Mouse (Mus musculus): ENCODE measurements at regions not wholly inside any gene's neighbourhood (a gene's known extent, or its start where the extent isn't known, plus 50 kb on each side); places are given as distances from the start of the nearest gene placed in this dataset.

GRCm38 (mm10) chr7:83088125-83088524 is 221.0 kb downstream of the Mex3b start:
- DNase-seq (ENCODE audit: extremely low spot score, low spot score), result no peak
- peak overlapping the region; percentile 82 for H3K27ac ChIP-seq

GRCm38 (mm10) chr7:83089330-83089982 is 222.3 kb downstream of the Mex3b start:
- Histone ChIP-seq H3K9me3 (no peaks in the 10 kb centered on the region), H3K36me3 (replicated peaks) (no peaks in the 10 kb centered on the region), H3K4me1 (peaks cover 36% of the 10 kb centered on the region), H3K4me3 (no peak overlapping the region; the same call in 1 of the 2 replicates), H3K27me3 (ENCODE audit: poor library complexity, severe bottlenecking) (peaks cover 3% of the 10 kb centered on the region), H3K27ac (peak overlapping the region; percentile 82)
- DNase-seq (ENCODE audit: extremely low spot score, low spot score), result peak; percentile 39
- 29% methylated on average over 8 of the region's 8 CpGs for WGBS

More at GRCm38 (mm10) chr7:83088125-83088524, 221.0 kb downstream of the Mex3b start:
- H3K9me3 ChIP-seq, result no peaks in the 10 kb centered on the region
- 31% methylated on average over 4 of the region's 4 CpGs for WGBS
- H3K36me3 ChIP-seq (replicated peaks), result no peaks in the 10 kb centered on the region
- H3K4me1 ChIP-seq, result peaks cover 30% of the 10 kb centered on the region
- H3K27me3 ChIP-seq (ENCODE audit: poor library complexity, severe bottlenecking), result peaks cover 3% of the 10 kb centered on the region
- H3K4me3 ChIP-seq, result no peak overlapping the region

- WGBS, result 60% methylated on average over 8 of the region's 8 CpGs
- DNase-seq (ENCODE audit: extremely low spot score, low spot score), result no peak
- no peaks in the 10 kb centered on the region for H3K27me3 ChIP-seq (ENCODE audit: poor library complexity, severe bottlenecking)
- no peak overlapping the region for H3K4me3 ChIP-seq
- peaks cover 21% of the 10 kb centered on the region for H3K4me1 ChIP-seq
- no peak overlapping the region for H3K27ac ChIP-seq
- no peaks in the 10 kb centered on the region for H3K9me3 ChIP-seq
- no peaks in the 10 kb centered on the region for H3K36me3 ChIP-seq (replicated peaks)
Measured at GRCm38 (mm10) chr7:83093923-83094355, 226.8 kb downstream of the Mex3b start.

- no peak overlapping the region for H3K4me3 ChIP-seq
- peaks cover 11% of the 10 kb centered on the region for H3K4me1 ChIP-seq
- no peak for DNase-seq (ENCODE audit: extremely low spot score, low spot score)
- no peaks in the 10 kb centered on the region for H3K9me3 ChIP-seq
- H3K27me3 ChIP-seq (ENCODE audit: poor library complexity, severe bottlenecking), result no peaks in the 10 kb centered on the region
- 83% methylated on average over 3 of the region's 3 CpGs for WGBS
- H3K36me3 ChIP-seq (replicated peaks), result no peaks in the 10 kb centered on the region
- no peak overlapping the region for H3K27ac ChIP-seq
Measured at GRCm38 (mm10) chr7:83094899-83095298, 227.8 kb downstream of the Mex3b start.

- Histone ChIP-seq H3K27ac (no peak overlapping the region), H3K4me1 (peaks cover 9% of the 10 kb centered on the region), H3K4me3 (no peak overlapping the region), H3K36me3 (replicated peaks) (no peaks in the 10 kb centered on the region), H3K27me3 (ENCODE audit: poor library complexity, severe bottlenecking) (no peaks in the 10 kb centered on the region), H3K9me3 (no peaks in the 10 kb centered on the region)
- 84% methylated on average over 3 of the region's 3 CpGs for WGBS
- DNase-seq (ENCODE audit: extremely low spot score, low spot score), result no peak
Measured at GRCm38 (mm10) chr7:83095593-83095992, 228.5 kb downstream of the Mex3b start.

- 84% methylated on average over 1 of the region's 1 CpGs for WGBS
- Histone ChIP-seq H3K36me3 (replicated peaks) (no peaks in the 10 kb centered on the region), H3K4me1 (no peaks in the 10 kb centered on the region), H3K27ac (no peak overlapping the region), H3K4me3 (no peak overlapping the region), H3K9me3 (no peaks in the 10 kb centered on the region), H3K27me3 (ENCODE audit: poor library complexity, severe bottlenecking) (no peaks in the 10 kb centered on the region)
- DNase-seq (ENCODE audit: extremely low spot score, low spot score), result no peak
Measured at GRCm38 (mm10) chr7:83104426-83104825, 237.3 kb downstream of the Mex3b start.

- no peaks in the 10 kb centered on the region for H3K9me3 ChIP-seq
- no peaks in the 10 kb centered on the region for H3K27me3 ChIP-seq (ENCODE audit: poor library complexity, severe bottlenecking)
- DNase-seq (ENCODE audit: extremely low spot score, low spot score), result no peak
- no peak overlapping the region for H3K27ac ChIP-seq
- no peaks in the 10 kb centered on the region for H3K36me3 ChIP-seq (replicated peaks)
- H3K4me1 ChIP-seq, result no peaks in the 10 kb centered on the region
- no peak overlapping the region for H3K4me3 ChIP-seq
Measured at GRCm38 (mm10) chr7:83105672-83106071, 238.5 kb downstream of the Mex3b start.

- H3K27ac ChIP-seq, result no peak overlapping the region
- no peak for DNase-seq (ENCODE audit: extremely low spot score, low spot score)
- WGBS, result 86% methylated on average over 6 of the region's 6 CpGs
Measured at GRCm38 (mm10) chr7:83111217-83111823, 244.2 kb downstream of the Mex3b start.

GRCm38 (mm10) chr7:83116487-83116886 is 249.4 kb downstream of the Mex3b start:
- Histone ChIP-seq H3K9me3 (no peaks in the 10 kb centered on the region), H3K27ac (no peak overlapping the region), H3K36me3 (replicated peaks) (no peaks in the 10 kb centered on the region), H3K27me3 (ENCODE audit: poor library complexity, severe bottlenecking) (no peaks in the 10 kb centered on the region), H3K4me3 (no peak overlapping the region), H3K4me1 (no peaks in the 10 kb centered on the region)
- 94% methylated on average over 1 of the region's 1 CpGs for WGBS
- DNase-seq (ENCODE audit: extremely low spot score, low spot score), result no peak

More at GRCm38 (mm10) chr7:83111217-83111823, 244.2 kb downstream of the Mex3b start:
- no peaks in the 10 kb centered on the region for H3K27me3 ChIP-seq (ENCODE audit: poor library complexity, severe bottlenecking)
- no peaks in the 10 kb centered on the region for H3K36me3 ChIP-seq (replicated peaks)
- 0 out of 2 replicates have a peak, but pooled peaks cover 3% of the 10 kb centered on the region for H3K4me1 ChIP-seq
- no peaks in the 10 kb centered on the region for H3K9me3 ChIP-seq
- H3K4me3 ChIP-seq, result no peak overlapping the region

- Histone ChIP-seq H3K27me3 (ENCODE audit: poor library complexity, severe bottlenecking) (no peaks in the 10 kb centered on the region), H3K9me3 (no peaks in the 10 kb centered on the region), H3K36me3 (replicated peaks) (no peaks in the 10 kb centered on the region), H3K4me3 (no peak overlapping the region), H3K27ac (no peak overlapping the region), H3K4me1 (no peaks in the 10 kb centered on the region)
- DNase-seq (ENCODE audit: extremely low spot score, low spot score), result no peak
- 92% methylated on average over 3 of the region's 3 CpGs for WGBS
Measured at GRCm38 (mm10) chr7:83117065-83117464, 249.9 kb downstream of the Mex3b start.

- no peaks in the 10 kb centered on the region for H3K9me3 ChIP-seq
- H3K4me3 ChIP-seq, result no peak overlapping the region
- no peaks in the 10 kb centered on the region for H3K4me1 ChIP-seq
- no peaks in the 10 kb centered on the region for H3K27me3 ChIP-seq (ENCODE audit: poor library complexity, severe bottlenecking)
- no peak overlapping the region for H3K27ac ChIP-seq
- WGBS, result 88% methylated on average over 4 of the region's 4 CpGs
- DNase-seq (ENCODE audit: extremely low spot score, low spot score), result no peak
- no peaks in the 10 kb centered on the region for H3K36me3 ChIP-seq (replicated peaks)
Measured at GRCm38 (mm10) chr7:83126196-83126595, 259.1 kb downstream of the Mex3b start.

- WGBS, result 53% methylated on average over 4 of the region's 4 CpGs
- DNase-seq (ENCODE audit: extremely low spot score, low spot score), result no peak
- Histone ChIP-seq H3K9me3 (no peaks in the 10 kb centered on the region), H3K4me1 (peaks cover 9% of the 10 kb centered on the region), H3K36me3 (replicated peaks) (no peaks in the 10 kb centered on the region), H3K27me3 (ENCODE audit: poor library complexity, severe bottlenecking) (no peaks in the 10 kb centered on the region), H3K27ac (no peak overlapping the region), H3K4me3 (no peak overlapping the region)
Measured at GRCm38 (mm10) chr7:83140216-83140615, 273.1 kb downstream of the Mex3b start.

GRCm38 (mm10) chr7:83140658-83141057 is 273.5 kb downstream of the Mex3b start:
- no peak overlapping the region for H3K4me3 ChIP-seq
- H3K4me1 ChIP-seq, result peaks cover 9% of the 10 kb centered on the region
- WGBS, result 91% methylated on average over 3 of the region's 3 CpGs
- H3K36me3 ChIP-seq (replicated peaks), result no peaks in the 10 kb centered on the region
- H3K9me3 ChIP-seq, result no peaks in the 10 kb centered on the region
- H3K27me3 ChIP-seq (ENCODE audit: poor library complexity, severe bottlenecking), result no peaks in the 10 kb centered on the region
- DNase-seq (ENCODE audit: extremely low spot score, low spot score), result no peak
- H3K27ac ChIP-seq, result no peak overlapping the region

Measured in forebrain, embryonic 10.5 days (tissue).